Mouse (Mus musculus) limb, embryonic 14.5 days (tissue): ENCODE measurements around the gene Gm10273. TPM values are rescaled to one million over a fixed set of nuclear protein-coding genes. Genes with fewer than 3 reads are reported as not detected.
"Not testable (repeated sequence)": the region's sequence is repeated elsewhere in the genome, so short reads cannot be mapped to it uniquely, and the experiment has no call there.

Experiments
- ATAC-seq: fragments of 200-750 bp; cut with Nextera tagmentation; 2 replicates; pipeline ENCODE4 v1.8.0; 2017; ENCODE audit warnings: low read depth, moderate number of reproducible peaks, moderate TSS enrichment; ENCODE audit not compliant: low FRiP score
- DNase-seq: peaks from one replicate; pipeline ENCODE4 v3.0.0-alpha.2; 2015; ENCODE audit warnings: low spot score
- H3K27ac ChIP-seq: fragments of 300-500 bp; sonication (generic); replicated peaks from 2 replicates; pipeline ENCODE4 v1.5.1; 2014; ENCODE audit warnings: low read depth, mild to moderate bottlenecking, low read length, moderate library complexity, mixed read lengths
- H3K27me3 ChIP-seq: fragments of 300-500 bp; sonication (generic); 2 replicates; pipeline ENCODE4 v1.6.1; 2014; ENCODE audit warnings: low read length, mixed read lengths; ENCODE audit not compliant: control insufficient read depth, insufficient read depth
- H3K36me3 ChIP-seq: fragments of 300-500 bp; sonication (generic); 2 replicates; pipeline ENCODE4 v1.6.1; 2014; ENCODE audit warnings: mild to moderate bottlenecking, low read length, moderate library complexity, mixed read lengths; ENCODE audit not compliant: control insufficient read depth, insufficient read depth
- H3K4me1 ChIP-seq: fragments of 300-500 bp; sonication (generic); 2 replicates; pipeline ENCODE4 v1.6.1; 2014; ENCODE audit warnings: antibody characterized with exemption, low read length, mixed read lengths; ENCODE audit not compliant: control insufficient read depth, insufficient read depth
- H3K4me2 ChIP-seq: fragments of 300-500 bp; sonication (generic); replicated peaks from 2 replicates; pipeline ENCODE4 v1.6.1; 2014; ENCODE audit warnings: low read depth, mild to moderate bottlenecking, low read length, moderate library complexity; ENCODE audit not compliant: severe bottlenecking
- H3K4me3 ChIP-seq: fragments of 300-500 bp; sonication (generic); replicated peaks from 2 replicates; pipeline ENCODE4 v1.5.1; 2014; ENCODE audit warnings: low read length
- H3K9ac ChIP-seq: fragments of 300-500 bp; sonication (generic); 2 replicates; pipeline ENCODE4 v1.6.1; 2014; ENCODE audit warnings: mild to moderate bottlenecking, low read depth, low read length, moderate library complexity; ENCODE audit not compliant: severe bottlenecking
- H3K9me3 ChIP-seq: fragments of 300-500 bp; sonication (generic); 2 replicates; pipeline ENCODE4 v1.6.1; 2016; ENCODE audit warnings: low read length; ENCODE audit not compliant: control insufficient read depth
- POLR2A ChIP-seq: fragments of 200-500 bp; IDR thresholded peaks from 2 replicates; pipeline ENCODE4 v1.8.0; 2012; ENCODE audit warnings: inconsistent platforms, mild to moderate bottlenecking, moderate library complexity, borderline replicate concordance; ENCODE audit not compliant: insufficient read depth, insufficient read length; ENCODE audit errors: extremely low read depth
- WGBS: fragments of 180-500 bp; shearing (Covaris S2); extraction: QIAGEN DNeasy Blood & Tissue Kit; methylation state at CpG from one replicate; pipeline ENCODE4 v1.1.7; 2014; 5-methylcytosine and 5-hydroxymethylcytosine counted together
- polyA plus RNA-seq, 2 experiments: library from polyadenylated mRNA; depleted of rRNA in 1 of 2; stranded (reverse) in 1 of 2; unstranded in 1 of 2; fragments of >200 nt; fragmentation: Nextera tagmentation in 1 of 2; extraction: Ambion mirVana in 1 of 2; gene quantifications; 2 replicates each; pipeline versions ENCODE4 v1.2.1 to v1.2.3; 2012 to 2014

The Gm10273 gene
- polyA plus RNA-seq (2012; rRNA removed) (5.9 and 8.2 TPM in 2 replicates), polyA plus RNA-seq (2014; fragmentation: Nextera tagmentation; extraction: Ambion mirVana) (4.4 and 6.5 TPM in 2 replicates)

DNA sequence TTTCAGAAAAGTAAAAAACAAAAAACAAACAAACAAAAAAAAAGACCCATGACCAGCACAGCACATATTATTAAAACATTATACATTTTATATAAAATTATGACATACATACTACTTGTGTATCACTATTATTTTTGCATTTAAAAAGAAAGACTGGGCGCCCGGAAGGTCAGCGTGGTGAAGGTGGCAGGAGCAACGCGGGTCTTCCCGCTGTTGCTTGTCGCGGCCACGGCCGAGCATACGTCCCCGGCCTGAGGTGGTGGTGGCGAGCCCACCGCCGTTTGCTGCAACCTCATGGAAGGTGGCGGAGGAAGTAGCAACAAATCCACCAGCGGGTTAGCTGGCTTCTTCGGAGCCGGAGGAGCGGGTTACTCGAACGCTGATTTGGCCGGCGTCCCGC lies at the start of gene Gm10273:
Gene Gm10273 (plus strand): TSS at position 172 of the 400 bp plus-strand sequence.
- H3K27ac ChIP-seq, H3K4me1 ChIP-seq, DNase-seq, H3K9ac ChIP-seq, H3K4me3 ChIP-seq, H3K36me3 ChIP-seq, H3K27me3 ChIP-seq, ATAC-seq, H3K9me3 ChIP-seq, H3K4me2 ChIP-seq: not testable (repeated sequence)
- WGBS, result 97% methylated on average over 11 of the region's 25 CpGs

DNA sequence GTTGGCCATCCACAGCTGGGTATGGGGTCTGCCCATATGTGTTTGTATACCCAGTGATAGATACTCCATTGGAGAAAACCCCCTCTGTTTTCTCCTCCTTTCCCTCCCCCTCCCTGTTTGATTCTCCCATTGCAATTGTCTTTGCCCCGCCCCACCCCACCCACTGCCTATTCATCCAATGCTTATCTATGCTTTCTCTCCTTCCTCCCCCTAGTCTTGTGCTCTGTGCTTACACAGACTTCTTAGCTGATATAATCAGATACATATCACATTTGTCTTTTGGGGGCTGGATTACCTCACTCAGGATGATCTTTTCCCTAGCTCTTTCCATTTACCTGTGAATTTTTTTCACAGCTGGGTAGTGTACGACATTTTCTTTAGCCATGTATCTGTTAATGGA lies 48.9 kb upstream of the Gm10273 start:
- Histone ChIP-seq H3K4me1 (no peaks in the 10 kb centered on the region), H3K27me3 (no peaks in the 10 kb centered on the region), H3K9me3 (no peaks in the 10 kb centered on the region), H3K27ac (no peak overlapping the region), H3K4me2 (no peak overlapping the region), H3K4me3 (no peak overlapping the region), H3K36me3 (peaks cover 88% of the 10 kb centered on the region), H3K9ac (no peak overlapping the region)
- TF ChIP-seq POLR2A, result no peak
- ATAC-seq (no peak), DNase-seq (no peak)
- 98% methylated on average over 2 of the region's 2 CpGs for WGBS

GRCm38 (mm10) chr10:59348200-59348599 lies 47.2 kb upstream of the Gm10273 start:
- Histone ChIP-seq H3K27ac (no peak overlapping the region), H3K4me1 (no peaks in the 10 kb centered on the region), H3K9me3 (no peaks in the 10 kb centered on the region), H3K4me3 (no peak overlapping the region), H3K27me3 (no peaks in the 10 kb centered on the region), H3K36me3 (peaks cover 92% of the 10 kb centered on the region), H3K9ac (no peak overlapping the region), H3K4me2 (no peak overlapping the region)
- ATAC-seq, result no peak
- TF ChIP-seq POLR2A, result no peak
- no peak for DNase-seq
- 96% methylated on average over 9 of the region's 9 CpGs for WGBS

DNA sequence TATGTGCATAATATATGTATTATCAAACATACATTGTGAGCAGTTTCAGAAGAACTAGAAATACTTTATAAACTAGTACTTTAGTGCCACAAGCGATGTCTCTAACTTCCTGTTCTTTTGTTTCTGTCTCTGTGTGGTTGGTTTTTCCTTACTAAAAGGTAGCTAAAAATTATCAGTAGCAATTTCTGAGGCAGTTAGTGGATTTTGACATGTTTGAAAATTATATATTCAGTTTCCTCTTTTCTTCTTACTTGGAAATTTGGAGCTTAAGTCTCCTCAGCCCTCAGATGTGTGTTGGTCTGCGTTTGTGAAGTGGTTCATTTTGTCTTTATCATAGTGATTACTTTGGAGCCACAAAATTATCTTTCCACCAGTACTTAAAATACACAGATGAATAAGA lies 45.9 kb upstream of the Gm10273 start:
- no peak overlapping the region for H3K27ac ChIP-seq
- ATAC-seq (no peak), DNase-seq (no peak)
- H3K4me2 ChIP-seq, result no peak overlapping the region
- H3K36me3 ChIP-seq, result peaks cover 91% of the 10 kb centered on the region
- no peak overlapping the region for H3K9ac ChIP-seq
- no peak overlapping the region for H3K4me3 ChIP-seq
- no peak for TF ChIP-seq POLR2A
- WGBS, result 94% methylated on average over 2 of the region's 2 CpGs
- H3K4me1 ChIP-seq, result no peaks in the 10 kb centered on the region
- no peaks in the 10 kb centered on the region for H3K27me3 ChIP-seq
- no peaks in the 10 kb centered on the region for H3K9me3 ChIP-seq

- no peak overlapping the region for H3K4me2 ChIP-seq
- WGBS, result 24% methylated on average over 1 of the region's 1 CpGs
- no peak overlapping the region for H3K27ac ChIP-seq
- H3K9me3 ChIP-seq, result no peaks in the 10 kb centered on the region
- H3K4me1 ChIP-seq, result no peaks in the 10 kb centered on the region
- DNase-seq (no peak), ATAC-seq (no peak)
- no peaks in the 10 kb centered on the region for H3K27me3 ChIP-seq
- no peak overlapping the region for H3K4me3 ChIP-seq
- peaks cover 85% of the 10 kb centered on the region for H3K36me3 ChIP-seq
- no peak for TF ChIP-seq POLR2A
- no peak overlapping the region for H3K9ac ChIP-seq
These were observed 42.4 kb upstream of the Gm10273 start for GRCm38 (mm10) chr10:59353065-59353464.

GRCm38 (mm10) chr10:59354120-59354519 lies 41.3 kb upstream of the Gm10273 start:
- Histone ChIP-seq H3K4me2 (no peak overlapping the region), H3K4me3 (no peak overlapping the region), H3K4me1 (no peaks in the 10 kb centered on the region), H3K27me3 (no peaks in the 10 kb centered on the region), H3K27ac (no peak overlapping the region), H3K36me3 (peaks cover 79% of the 10 kb centered on the region), H3K9me3 (no peaks in the 10 kb centered on the region), H3K9ac (no peak overlapping the region)
- ATAC-seq (no peak), DNase-seq (no peak)
- TF ChIP-seq POLR2A, result no peak
- WGBS, result 90% methylated on average over 12 of the region's 12 CpGs
